24 mouse cellular contexts compared by ENCODE assay signal in genomic region chr5:20080605-20081309, GRCm38 (mm10).
DNase-seq lines count a peak whose midpoint lies in the region; ATAC-seq lines count a peak whose summit lies in the region.
"Had no signal": no experiment of that assay in that cellular context is flagged by ENCODE, and none has a peak within 500 bp of the region (broad histone marks: within the 10 kb centered on the region; RNA-seq: fewer than 3 reads in every experiment).

No protein-coding gene starts in this region.

- WGBS in limb, embryonic 11.5 days, result 14% methylated on average over 9 of the region's 9 CpGs
- WGBS in limb, embryonic 10.5 days, result 32% methylated on average over 9 of the region's 9 CpGs
- WGBS in embryonic facial prominence, embryonic 11.5 days, result 15% methylated on average over 9 of the region's 9 CpGs

- no peak overlapping the region for H3K27ac ChIP-seq in limb, embryonic 11.5 days (replicated peaks; ENCODE audit: low read depth, low read length)
- no peak overlapping the region for H3K27ac ChIP-seq in limb, embryonic 10.5 days
- H3K27ac ChIP-seq in embryonic facial prominence, embryonic 11.5 days (replicated peaks; ENCODE audit: low read depth, low read length), result no peak overlapping the region
- H3K27ac ChIP-seq: gastrocnemius, adult 2 months; kidney, postnatal 0 days had no signal

- no peaks in the 10 kb centered on the region for H3K36me3 ChIP-seq in limb, embryonic 11.5 days (ENCODE audit: control insufficient read depth, insufficient read depth, low read length)
- no peaks in the 10 kb centered on the region for H3K36me3 ChIP-seq in limb, embryonic 10.5 days
- no peaks in the 10 kb centered on the region for H3K36me3 ChIP-seq in embryonic facial prominence, embryonic 11.5 days (replicated peaks; ENCODE audit: control insufficient read depth, insufficient read depth, low read depth, low read length)
- H3K36me3 ChIP-seq: G1E had no signal

- no peak overlapping the region for H3K4me2 ChIP-seq in limb, embryonic 11.5 days (ENCODE audit: low read depth, severe bottlenecking)
- no peak overlapping the region for H3K4me2 ChIP-seq in embryonic facial prominence, embryonic 11.5 days (ENCODE audit: low read depth, low read length)

- DNase-seq in limb, embryonic 11.5 days (ENCODE audit: low spot score), result peak; percentile 32
- DNase-seq in limb, embryonic 10.5 days (ENCODE audit: low spot score), result no peak
- peak; percentile 91 for DNase-seq in embryonic facial prominence, embryonic 11.5 days (ENCODE audit: low spot score)
- peak; percentile 62 for DNase-seq in hindlimb bud, embryonic 11.5 days (ENCODE audit: extremely low spot score, low read depth, low spot score)
- no peak for DNase-seq in lung, postnatal 36 days
- no peak for DNase-seq in urinary bladder, postnatal 14 days (ENCODE audit: low spot score)
- DNase-seq in gastrocnemius, adult 8-10 months (ENCODE audit: low spot score in 2 of 2), result no peak
- DNase-seq: adrenal gland, postnatal 25 days; cerebellum, adult 2 months; forebrain, postnatal 0 days; gastrocnemius, adult 2 months; heart, adult 18-20 months; heart, postnatal 4 days; kidney, adult 11 months; liver; liver, postnatal 0 days; lung, postnatal 10 days; retina, postnatal 1 day; thymus, postnatal 36 days had no signal

- no peak overlapping the region for H3K4me3 ChIP-seq in limb, embryonic 11.5 days (ENCODE audit: low read depth, low read length)
- H3K4me3 ChIP-seq in limb, embryonic 10.5 days, result no peak overlapping the region
- H3K4me3 ChIP-seq in embryonic facial prominence, embryonic 11.5 days (ENCODE audit: low read depth, low read length), result no peak overlapping the region
- H3K4me3 ChIP-seq: gastrocnemius, adult 2 months had no signal

- H3K9me3 ChIP-seq in limb, embryonic 11.5 days (ENCODE audit: control insufficient read depth, low read length), result no peaks in the 10 kb centered on the region
- no peaks in the 10 kb centered on the region for H3K9me3 ChIP-seq in limb, embryonic 10.5 days (replicated peaks)
- no peaks in the 10 kb centered on the region for H3K9me3 ChIP-seq in embryonic facial prominence, embryonic 11.5 days (replicated peaks; ENCODE audit: control insufficient read depth, low read length)
- H3K9me3 ChIP-seq: G1E had no signal

- no peaks in the 10 kb centered on the region for H3K27me3 ChIP-seq in limb, embryonic 11.5 days (ENCODE audit: control insufficient read depth, insufficient read depth, low read length)
- H3K27me3 ChIP-seq in limb, embryonic 10.5 days (ENCODE audit: low read depth, poor library complexity, severe bottlenecking), result no peaks in the 10 kb centered on the region
- H3K27me3 ChIP-seq in embryonic facial prominence, embryonic 11.5 days (ENCODE audit: control insufficient read depth, insufficient read depth, low read length), result no peaks in the 10 kb centered on the region

- H3K4me1 ChIP-seq in limb, embryonic 11.5 days (ENCODE audit: control insufficient read depth, insufficient read depth, low read length), result no peaks in the 10 kb centered on the region
- H3K4me1 ChIP-seq in limb, embryonic 10.5 days, result peaks cover 8% of the 10 kb centered on the region
- H3K4me1 ChIP-seq in embryonic facial prominence, embryonic 11.5 days (ENCODE audit: control insufficient read depth, insufficient read depth, low read length), result no peaks in the 10 kb centered on the region

- no peak overlapping the region for H3K9ac ChIP-seq in limb, embryonic 11.5 days (ENCODE audit: low read length)
- no peak overlapping the region for H3K9ac ChIP-seq in embryonic facial prominence, embryonic 11.5 days (replicated peaks; ENCODE audit: low read length)
- H3K9ac ChIP-seq: forebrain, postnatal 0 days; liver, postnatal 0 days had no signal

- no peak for ATAC-seq in limb, embryonic 11.5 days (ENCODE audit: insufficient number of reproducible peaks, low FRiP score, low TSS enrichment, low read depth)
- 0 out of 2 replicates have a peak, but pooled peaks have one; percentile 45 for ATAC-seq in embryonic facial prominence, embryonic 11.5 days (replicated peaks; ENCODE audit: insufficient number of reproducible peaks, low FRiP score, low TSS enrichment, low read depth)
- ATAC-seq in cerebellum, adult (ENCODE audit: insufficient number of reproducible peaks, low FRiP score, low TSS enrichment), result no peak
- ATAC-seq: CD4-positive, CD25-positive, alpha-beta regulatory T cell, adult 4 months; forebrain, postnatal 0 days; hindbrain, embryonic 16.5 days; liver, postnatal 0 days had no signal

Comparison
In these comparisons a context has a peak if more than half of its experiments do, and no peak if none do; other contexts are left out.
1. DNase-seq: peak in limb, embryonic 11.5 days (single experiment), embryonic facial prominence, embryonic 11.5 days (single experiment) and hindlimb bud, embryonic 11.5 days (single experiment); none in limb, embryonic 10.5 days (single experiment), lung, postnatal 36 days (single experiment), urinary bladder, postnatal 14 days (single experiment) and gastrocnemius, adult 8-10 months (0 of 2).